Mouse (Mus musculus) liver, embryonic 11.5 days (tissue): ENCODE measurements at regions not wholly inside any gene's neighbourhood (a gene's known extent, or its start where the extent isn't known, plus 50 kb on each side); places are given as distances from the start of the nearest gene placed in this dataset.

Experiments used
- ATAC-seq: fragments of 200-750 bp; cut with Nextera tagmentation; replicated peaks from 2 replicates; pipeline ENCODE4 v1.8.0; 2017; ENCODE audit warnings: moderate number of reproducible peaks, mild to moderate bottlenecking, moderate TSS enrichment, moderate library complexity; ENCODE audit not compliant: low FRiP score
- DNase-seq: peaks from one replicate; pipeline ENCODE4 v3.0.0-alpha.2; 2017; ENCODE audit warnings: low spot score
- H3K27ac ChIP-seq: fragments of 300-500 bp; sonication (generic); 2 replicates; pipeline ENCODE4 v1.5.1; 2014; ENCODE audit warnings: mild to moderate bottlenecking, low read depth, low read length, control low read depth
- H3K27me3 ChIP-seq: fragments of 300-500 bp; sonication (generic); replicated peaks from 2 replicates; pipeline ENCODE4 v1.6.1; 2014; ENCODE audit warnings: low read length, mixed read lengths; ENCODE audit not compliant: control insufficient read depth, insufficient read depth
- H3K36me3 ChIP-seq: fragments of 300-500 bp; sonication (generic); 2 replicates; pipeline ENCODE4 v1.6.1; 2014; ENCODE audit warnings: mild to moderate bottlenecking, low read length, moderate library complexity, mixed read lengths; ENCODE audit not compliant: control insufficient read depth, insufficient read depth
- H3K4me1 ChIP-seq: fragments of 300-500 bp; sonication (generic); replicated peaks from 2 replicates; pipeline ENCODE4 v1.6.1; 2014; ENCODE audit warnings: low read length, mixed read lengths; ENCODE audit not compliant: control insufficient read depth, insufficient read depth
- H3K4me2 ChIP-seq: fragments of 300-500 bp; sonication (generic); 2 replicates; pipeline ENCODE4 v1.6.1; 2014; ENCODE audit warnings: mild to moderate bottlenecking, control low read depth, moderate library complexity
- H3K4me3 ChIP-seq: fragments of 300-500 bp; sonication (generic); 2 replicates; pipeline ENCODE4 v1.5.1; 2014; ENCODE audit warnings: low read depth, low read length, control low read depth
- H3K9ac ChIP-seq: fragments of 300-500 bp; sonication (generic); 2 replicates; pipeline ENCODE4 v1.6.1; 2014; ENCODE audit warnings: low read depth, low read length, control low read depth
- H3K9me3 ChIP-seq: fragments of 300-500 bp; sonication (generic); 2 replicates; pipeline ENCODE4 v1.6.1; 2016; ENCODE audit warnings: low read length, inconsistent platforms, mixed read lengths; ENCODE audit not compliant: control insufficient read depth
- WGBS: fragments of 180-500 bp; shearing (Covaris S2); extraction: QIAGEN DNeasy Blood & Tissue Kit; methylation state at CpG from one replicate; pipeline ENCODE4 v1.1.7; 2014; 5-methylcytosine and 5-hydroxymethylcytosine counted together

DNA sequence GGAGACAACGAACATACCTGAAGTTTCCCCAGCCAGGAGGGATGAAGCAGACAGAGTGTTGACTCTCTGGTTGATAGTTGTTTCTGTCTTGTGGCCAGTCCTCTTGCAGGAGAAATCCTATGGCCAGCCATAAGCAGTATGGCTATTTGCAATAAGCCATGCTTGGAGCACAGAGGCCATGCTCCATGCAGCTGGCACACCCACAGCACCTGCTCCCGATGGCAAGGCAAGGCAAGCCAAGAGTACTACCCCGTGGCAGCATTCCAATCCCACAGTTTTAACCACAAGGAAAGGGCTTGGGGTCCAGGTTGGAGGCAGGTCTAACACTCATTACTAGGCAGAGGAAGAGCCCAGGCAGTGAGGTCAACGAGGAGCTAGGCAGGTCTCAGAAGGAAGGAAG, 181.5 kb downstream of the Bcor start:
- Histone ChIP-seq H3K4me2 (no peak overlapping the region), H3K27ac (no peak overlapping the region), H3K4me3 (no peak overlapping the region), H3K27me3 (peaks cover 7% of the 10 kb centered on the region), H3K9ac (no peak overlapping the region), H3K9me3 (no peaks in the 10 kb centered on the region), H3K4me1 (no peaks in the 10 kb centered on the region), H3K36me3 (no peaks in the 10 kb centered on the region)
- whole genome bisulfite sequencing = 67% methylated on average over 4 of the region's 4 CpGs
- ATAC-seq = no peak
- no peak for DNase-seq

DNA sequence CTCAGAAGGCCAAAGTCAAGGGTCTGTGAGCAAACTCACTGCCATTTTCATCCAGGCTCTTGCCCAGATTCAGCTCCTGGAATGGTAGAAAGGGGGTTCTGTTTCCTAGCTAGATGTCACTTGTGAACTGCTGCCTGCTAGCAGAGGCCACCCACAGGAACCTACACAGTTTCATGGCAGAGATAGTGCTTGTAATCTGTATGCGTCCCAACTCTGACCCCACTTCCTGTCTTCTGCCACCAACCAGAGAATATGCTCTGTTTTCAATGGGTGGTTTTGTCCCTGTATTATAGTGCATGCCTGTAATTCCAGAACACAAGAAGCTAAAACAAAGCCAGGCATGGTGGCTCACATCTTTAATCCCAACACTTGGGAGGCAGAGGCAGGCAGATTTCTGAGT, 176.9 kb downstream of the Bcor start:
- Histone ChIP-seq H3K4me2 (no peak overlapping the region), H3K36me3 (no peaks in the 10 kb centered on the region), H3K27ac (no peak overlapping the region), H3K9ac (no peak overlapping the region), H3K4me1 (no peaks in the 10 kb centered on the region), H3K9me3 (no peaks in the 10 kb centered on the region), H3K27me3 (no peaks in the 10 kb centered on the region; the same call in 1 of the 2 replicates), H3K4me3 (no peak overlapping the region)
- DNase-seq = no peak
- WGBS = 43% methylated on average over 1 of the region's 1 CpGs
- no peak for ATAC-seq
